Mouse (Mus musculus) spleen, adult 2 months (tissue): ENCODE results near the gene Rsrc1.

ENCODE experiments used
- CTCF ChIP-seq: fragments of 200-500 bp; IDR thresholded peaks from 2 replicates; pipeline ENCODE4 v1.5.1; 2011; ENCODE audit warnings: mild to moderate bottlenecking, inconsistent platforms; ENCODE audit not compliant: insufficient read depth, insufficient read length, insufficient replicate concordance; ENCODE audit errors: extremely low read depth
- POLR2A ChIP-seq: fragments of 200-500 bp; IDR thresholded peaks from 2 replicates; pipeline ENCODE4 v1.6.1; 2011; ENCODE audit warnings: low read depth, low read length, inconsistent platforms

- TF ChIP-seq POLR2A (no peak), CTCF (no peak)
Measured at GRCm38 (mm10) chr3:67346674-67347073, 365.5 kb downstream of the Rsrc1 start.
